Mouse (Mus musculus) lung, adult 2 months (tissue): ENCODE measurements around the gene Tnf. TPM values are rescaled to one million over a fixed set of nuclear protein-coding genes. Genes with fewer than 3 reads are reported as not detected.

Experiments used
- DNase-seq: peaks from one replicate; pipeline ENCODE4 v3.0.0; 2022
- H3K4me1 ChIP-seq: fragments of 200-500 bp; 2 replicates; pipeline ENCODE4 v1.6.1; 2011; ENCODE audit warnings: low read length; ENCODE audit not compliant: control insufficient read depth, insufficient read depth
- H3K4me3 ChIP-seq: fragments of 200-500 bp; replicated peaks from 2 replicates; pipeline ENCODE3; 2011; ENCODE audit warnings: low read depth, mild to moderate bottlenecking, control low read depth, low read length; ENCODE audit errors: extremely low read depth
- CTCF ChIP-seq: fragments of 200-500 bp; IDR thresholded peaks from 2 replicates; pipeline ENCODE4 v1.5.1; 2011; ENCODE audit warnings: mild to moderate bottlenecking, low read length, control low read depth; ENCODE audit not compliant: insufficient read depth
- POLR2A ChIP-seq: fragments of 200-500 bp; IDR thresholded peaks from 2 replicates; pipeline ENCODE4 v1.6.1; 2011; ENCODE audit warnings: low read depth, mild to moderate bottlenecking, control low read depth, low read length, borderline replicate concordance; ENCODE audit errors: extremely low read depth
- WGBS: fragments of 180-500 bp; shearing (Covaris S2); methylation state at CpG from one replicate; pipeline ENCODE4 v1.1.7; 2018; 5-methylcytosine and 5-hydroxymethylcytosine counted together
- polyA plus RNA-seq: library from polyadenylated mRNA; depleted of rRNA; stranded (reverse); fragments of >200 nt; gene quantifications from 2 replicates; pipeline ENCODE4 v1.2.3, GENCODE M21; 2012

Gene Tnf
- polyA plus RNA-seq, 1 experiment = 2.5 TPM

DNA sequence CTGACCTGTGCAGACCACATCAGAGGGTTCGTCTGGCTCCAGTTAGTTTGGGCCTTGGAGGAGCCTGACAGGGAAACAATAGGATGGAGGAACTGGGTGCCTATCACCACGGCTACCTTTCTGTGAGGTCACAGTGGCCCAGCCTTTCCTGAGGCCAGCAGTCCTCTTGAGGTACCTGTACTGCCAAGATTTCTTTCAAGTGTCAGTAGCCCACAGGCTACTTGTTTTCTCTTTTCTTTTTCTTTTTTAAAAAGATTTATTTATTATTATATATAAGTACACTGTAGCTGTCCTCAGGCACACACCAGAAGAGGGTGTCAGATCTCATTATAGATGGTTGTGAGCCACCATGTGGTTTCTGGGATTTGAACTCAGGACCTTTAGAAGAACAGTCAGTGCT, 25.8 kb downstream of the Tnf start, which contains the start of gene Aif1:
Gene Aif1 (minus strand): TSS at position 101 of the 400 bp plus-strand sequence.
- WGBS = 60% methylated on average over 2 of the region's 2 CpGs
- Histone ChIP-seq H3K4me3 (no peak within 1 kb of the TSS), H3K4me1 (peaks cover 3% of the 10 kb centered on the region; the same call in 1 of the 2 replicates)
- no peak for TF ChIP-seq CTCF
- no peak for TF ChIP-seq POLR2A
- no peak for DNase-seq

DNA sequence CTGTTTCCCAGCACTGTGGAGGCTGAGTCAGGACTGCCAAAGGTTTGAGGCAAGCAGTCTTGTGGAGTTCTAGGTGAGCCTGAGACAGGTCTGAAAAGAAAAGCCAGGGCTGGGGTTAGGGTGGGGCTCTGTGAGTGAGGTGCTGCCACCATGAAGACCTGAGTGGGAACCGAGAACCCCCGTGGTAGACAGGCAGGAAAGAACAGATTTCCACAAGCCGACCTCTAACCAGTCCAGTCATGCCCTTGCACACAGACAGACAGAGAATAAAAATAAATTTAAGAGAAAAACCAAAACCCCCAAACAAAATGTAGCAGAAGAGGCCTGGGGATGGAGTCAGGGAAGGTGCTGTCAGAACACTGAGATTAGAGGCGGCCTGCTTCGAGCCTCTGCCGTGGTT, 26.4 kb downstream of the Tnf start:
- TF ChIP-seq POLR2A (no peak), CTCF (no peak)
- Histone ChIP-seq H3K4me3 (no peak overlapping the region), H3K4me1 (peaks cover 3% of the 10 kb centered on the region; the same call in 1 of the 2 replicates)
- WGBS = 76% methylated on average over 6 of the region's 6 CpGs
- no peak for DNase-seq

DNA sequence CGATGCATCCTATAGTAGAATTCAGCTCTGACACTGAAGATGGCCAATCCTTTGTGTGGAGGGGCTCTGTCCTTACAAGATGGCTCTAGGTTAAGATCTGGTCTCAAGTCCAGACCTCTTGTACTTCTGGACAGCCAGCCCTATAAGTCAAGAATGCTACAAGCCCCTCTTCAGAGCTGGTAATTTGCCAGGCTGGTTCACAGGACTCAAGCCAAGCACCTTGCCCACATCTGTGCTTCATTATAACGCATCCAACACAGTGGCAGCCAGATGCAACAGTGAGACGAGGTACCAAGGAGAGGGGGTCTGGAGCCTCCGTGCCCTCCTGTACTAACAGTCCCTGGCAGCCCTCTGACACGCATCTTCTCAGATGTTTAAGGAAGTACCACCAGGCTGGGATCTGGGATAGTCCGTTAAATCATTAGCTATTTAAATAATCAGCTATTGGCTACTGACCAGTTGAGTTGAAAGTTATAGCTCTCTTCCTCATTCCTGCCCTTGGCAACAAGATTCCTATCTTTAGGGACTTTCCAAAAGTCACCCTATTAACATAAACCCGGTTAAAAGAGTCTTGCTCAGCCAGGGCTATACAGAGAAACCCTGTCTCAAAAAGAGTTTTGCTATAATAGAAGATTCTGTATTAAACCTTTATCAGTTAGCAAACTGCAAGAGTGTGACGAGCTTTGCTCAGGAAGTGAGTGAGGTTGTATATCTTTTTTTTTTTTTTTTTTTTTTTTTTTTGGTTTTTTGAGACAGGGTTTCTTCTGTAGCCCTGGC, 27.4 kb downstream of the Tnf start:
- H3K4me3 ChIP-seq = no peak overlapping the region
- H3K4me1 ChIP-seq = peaks cover 3% of the 10 kb centered on the region; the same call in 1 of the 2 replicates
- WGBS = 46% methylated on average over 8 of the region's 8 CpGs
- TF ChIP-seq CTCF (no peak), POLR2A (no peak)
- no peak for DNase-seq

DNA sequence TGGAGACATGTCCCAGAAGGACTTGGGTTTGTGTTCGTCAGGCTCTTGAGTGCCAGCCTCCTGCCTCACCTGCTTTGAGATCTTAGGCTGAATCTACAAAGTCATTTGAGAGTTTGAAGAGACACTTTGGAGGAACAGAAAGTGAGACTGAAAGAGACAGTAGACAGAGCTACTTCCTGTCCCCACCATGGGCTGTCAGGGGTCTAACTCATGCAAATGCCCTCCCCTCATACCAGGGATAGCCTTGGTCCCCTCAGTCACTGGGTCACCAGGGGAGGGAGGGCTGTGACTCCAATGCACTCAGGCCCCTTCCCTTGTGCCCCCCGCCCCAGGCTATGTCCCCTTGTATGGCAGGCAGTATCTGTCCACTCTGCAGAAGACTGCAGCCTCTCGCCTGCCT, 28.5 kb downstream of the Tnf start:
- WGBS = 78% methylated on average over 3 of the region's 3 CpGs
- DNase-seq = no peak
- no peak for TF ChIP-seq POLR2A
- TF ChIP-seq CTCF = no peak
- Histone ChIP-seq H3K4me1 (peaks cover 3% of the 10 kb centered on the region; the same call in 1 of the 2 replicates), H3K4me3 (no peak overlapping the region)

DNA sequence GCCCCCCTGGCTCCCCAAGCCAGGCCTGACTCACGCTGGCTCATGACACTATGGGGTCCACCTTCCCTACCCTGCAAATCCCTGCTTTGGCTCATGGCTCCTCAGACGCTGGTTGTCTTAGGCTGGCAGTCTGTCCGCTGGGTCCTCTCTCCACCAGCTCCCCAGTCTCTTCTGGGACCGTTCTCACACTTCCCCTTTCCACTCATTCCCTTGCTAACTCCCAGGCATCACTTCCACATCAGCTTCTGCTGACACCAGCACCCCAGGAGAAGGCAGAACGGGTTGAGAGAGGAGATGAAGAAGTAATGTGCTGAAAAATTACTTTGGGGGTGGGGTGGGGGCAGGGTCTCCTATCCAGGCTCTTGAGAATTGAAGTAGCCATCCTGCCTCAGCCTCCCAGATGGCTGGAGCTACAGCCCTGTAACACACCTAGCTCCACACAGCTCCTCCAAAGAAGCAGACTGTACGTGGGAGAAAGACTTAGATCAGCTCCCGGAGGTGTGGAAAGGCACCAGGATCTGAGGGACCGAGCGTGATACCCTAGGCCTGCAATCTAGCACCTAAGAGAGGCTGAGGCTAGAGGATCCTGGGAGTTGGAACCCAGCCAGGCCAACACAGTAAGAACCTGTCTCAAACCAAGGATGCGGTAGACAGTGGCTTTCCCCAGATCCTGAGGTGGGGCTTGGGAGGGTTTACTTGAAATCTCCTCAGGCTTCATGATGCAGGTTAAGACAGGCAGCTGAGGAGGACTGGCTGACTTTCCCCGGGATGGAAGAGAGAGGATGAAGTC, 29.2 kb downstream of the Tnf start:
- TF ChIP-seq CTCF (no peak), POLR2A (no peak)
- Histone ChIP-seq H3K4me3 (no peak overlapping the region), H3K4me1 (peaks cover 3% of the 10 kb centered on the region; the same call in 1 of the 2 replicates)
- 62% methylated on average over 11 of the region's 11 CpGs for WGBS
- DNase-seq = no peak

DNA sequence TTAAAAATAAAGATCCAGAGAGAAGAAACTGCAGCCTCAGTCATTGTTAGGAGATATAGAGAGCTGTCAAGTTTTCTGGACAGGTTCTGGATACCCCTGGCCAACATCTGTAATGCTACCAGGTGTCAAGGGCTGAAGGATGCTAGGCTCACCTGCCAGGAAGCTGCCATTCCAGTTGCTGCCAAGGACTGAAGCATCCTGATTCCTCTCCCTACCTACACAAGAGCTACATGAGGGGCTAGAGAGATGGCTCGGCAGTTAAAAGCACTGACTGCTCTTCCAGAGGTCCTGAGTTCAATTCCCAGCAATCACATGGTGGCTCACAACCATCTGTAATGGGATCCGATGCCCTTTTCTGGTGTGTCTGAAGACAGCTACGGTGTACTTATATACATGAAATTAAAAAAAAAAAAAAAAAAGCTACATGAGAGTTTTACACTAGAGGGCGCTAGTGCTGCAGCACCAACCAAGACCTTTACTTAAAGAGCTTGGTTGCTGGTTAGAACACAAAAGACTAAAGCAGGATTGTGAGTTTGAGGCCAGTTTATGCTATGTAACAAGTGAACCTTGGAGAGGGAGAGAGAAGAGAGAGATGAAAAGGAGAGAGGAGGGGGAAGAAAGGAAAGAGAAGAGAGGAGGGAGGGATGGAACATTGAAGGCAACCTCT, 33.1 kb downstream of the Tnf start:
- no peak for DNase-seq
- WGBS = 9% methylated on average over 4 of the region's 4 CpGs
- peaks cover 6% of the 10 kb centered on the region; the same call in 1 of the 2 replicates for H3K4me1 ChIP-seq
- TF ChIP-seq POLR2A (no peak), CTCF (no peak)
- H3K4me3 ChIP-seq = no peak overlapping the region

DNA sequence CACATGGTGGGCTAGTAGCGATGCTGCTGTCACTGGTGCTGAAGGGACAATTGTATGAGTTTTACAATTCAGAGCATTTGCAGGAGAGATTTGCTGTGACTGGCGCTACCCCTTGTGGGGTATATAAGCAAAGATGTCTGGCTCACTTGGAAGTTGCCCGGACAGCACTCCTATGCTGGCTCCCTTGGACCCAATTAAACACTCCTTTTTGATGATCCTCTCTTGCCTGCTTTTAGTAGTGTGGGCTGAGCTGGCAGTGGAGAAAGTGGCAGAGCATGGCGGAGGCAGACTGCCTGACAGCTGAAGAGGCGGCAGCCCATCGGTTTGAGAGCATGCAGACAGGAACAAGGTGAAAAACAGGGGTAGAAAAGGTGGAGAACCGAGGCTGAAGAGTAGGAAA, 34.0 kb downstream of the Tnf start:
- no peak overlapping the region for H3K4me3 ChIP-seq
- DNase-seq = no peak
- H3K4me1 ChIP-seq = peaks cover 10% of the 10 kb centered on the region
- TF ChIP-seq POLR2A = no peak
- no peak for TF ChIP-seq CTCF
- WGBS = 89% methylated on average over 7 of the region's 7 CpGs

DNA sequence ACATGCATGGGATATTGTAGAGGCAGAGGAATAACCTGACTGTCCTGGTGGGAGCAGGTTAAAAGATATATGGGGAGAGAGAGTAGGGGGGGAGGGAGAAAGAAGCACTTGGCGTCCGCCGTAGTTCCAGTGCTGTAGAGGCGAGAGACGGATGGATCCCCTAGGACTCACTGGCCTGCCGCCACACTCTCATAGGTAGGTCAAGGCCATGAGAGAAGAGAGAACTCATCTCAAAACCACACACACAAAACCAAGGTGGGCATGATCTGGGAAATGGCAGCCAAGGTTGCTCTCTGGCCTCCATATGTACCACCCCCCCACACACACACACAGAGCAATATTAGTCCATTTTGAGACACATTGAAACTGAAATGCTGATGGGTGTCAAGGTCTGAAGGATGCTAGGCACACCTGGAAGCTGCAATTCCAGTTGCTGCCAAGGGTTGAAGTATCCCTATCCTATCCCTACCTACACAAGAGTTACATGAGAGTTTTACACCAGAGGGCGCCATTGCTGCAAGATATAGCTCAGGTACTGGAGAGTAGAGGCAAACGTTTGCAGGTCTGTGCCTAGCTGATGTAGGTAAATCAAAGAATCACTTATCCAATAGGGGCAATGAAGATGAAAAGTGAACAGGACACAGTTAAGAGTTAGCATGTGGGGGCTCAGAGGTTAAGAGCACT, 35.3 kb downstream of the Tnf start:
- Histone ChIP-seq H3K4me3 (no peak overlapping the region), H3K4me1 (peaks cover 21% of the 10 kb centered on the region)
- 71% methylated on average over 8 of the region's 8 CpGs for WGBS
- TF ChIP-seq CTCF (peak; percentile 41; the same call in 1 of the 2 replicates), POLR2A (no peak)
- DNase-seq = peak; percentile 50

DNA sequence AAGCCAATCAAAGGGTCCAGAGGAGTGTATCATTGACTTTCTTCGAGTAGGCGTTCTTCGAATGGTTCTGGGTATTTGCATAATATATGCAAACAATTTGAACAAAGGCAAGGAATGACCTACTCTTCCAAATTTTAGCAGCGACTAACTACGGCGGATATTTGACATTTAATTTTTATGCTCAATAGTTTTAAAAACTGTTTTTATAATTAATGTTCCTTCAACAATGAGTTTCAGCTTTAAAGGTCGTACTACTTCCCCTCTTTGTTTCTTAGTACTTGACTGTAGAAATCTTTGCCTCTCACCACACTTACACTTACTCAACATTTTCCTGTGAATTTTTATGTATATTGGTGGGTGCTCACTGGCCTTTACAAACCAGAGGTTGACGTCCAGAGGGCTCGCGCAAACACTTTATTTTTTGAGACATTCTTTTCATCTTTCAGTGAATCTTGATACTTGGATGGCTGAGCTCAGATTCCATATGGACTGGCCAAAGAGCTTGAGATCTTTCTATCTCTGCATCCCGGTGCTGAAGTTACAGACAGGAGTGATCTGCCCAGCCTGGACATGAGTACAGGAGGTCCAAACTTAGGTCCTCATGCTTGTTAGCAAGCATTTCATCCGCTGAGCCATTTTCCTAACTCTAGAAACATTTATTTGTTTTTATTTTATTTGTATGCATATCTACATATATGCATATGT, 36.2 kb downstream of the Tnf start:
- Histone ChIP-seq H3K4me1 (peaks cover 23% of the 10 kb centered on the region), H3K4me3 (peak overlapping the region; percentile 70)
- DNase-seq = no peak
- WGBS = 16% methylated on average over 12 of the region's 12 CpGs
- TF ChIP-seq POLR2A (no peak), CTCF (no peak)
